Mouse (Mus musculus) stomach, embryonic 15.5 days (tissue): Measurements from ENCODE around the gene Psmd3. TPM values are rescaled to one million over a fixed set of nuclear protein-coding genes. Genes with fewer than 3 reads are reported as not detected.

Source experiments
- ATAC-seq: fragments of 200-750 bp; cut with Nextera tagmentation; 2 replicates; pipeline ENCODE4 v1.8.0; 2017; ENCODE audit warnings: low read depth, moderate number of reproducible peaks, moderate TSS enrichment; ENCODE audit not compliant: insufficient read depth, low FRiP score
- H3K27ac ChIP-seq: fragments of 300-500 bp; sonication (generic); 2 replicates; pipeline ENCODE4 v1.5.1; 2015; ENCODE audit warnings: mild to moderate bottlenecking, inconsistent platforms
- H3K27me3 ChIP-seq: fragments of 300-500 bp; sonication (generic); replicated peaks from 2 replicates; pipeline ENCODE4 v1.6.1; 2015; ENCODE audit warnings: inconsistent platforms
- H3K36me3 ChIP-seq: fragments of 300-500 bp; sonication (generic); 2 replicates; pipeline ENCODE4 v1.6.1; 2015; ENCODE audit warnings: inconsistent platforms
- H3K4me1 ChIP-seq: fragments of 300-500 bp; sonication (generic); 2 replicates; pipeline ENCODE4 v1.6.1; 2015; ENCODE audit warnings: inconsistent platforms
- H3K4me2 ChIP-seq: fragments of 300-500 bp; sonication (generic); 2 replicates; pipeline ENCODE4 v1.6.1; 2015; ENCODE audit warnings: mild to moderate bottlenecking, inconsistent platforms
- H3K4me3 ChIP-seq: fragments of 300-500 bp; sonication (generic); replicated peaks from 2 replicates; pipeline ENCODE4 v1.5.1; 2015; ENCODE audit warnings: inconsistent platforms
- H3K9ac ChIP-seq: fragments of 300-500 bp; sonication (generic); 2 replicates; pipeline ENCODE4 v1.6.1; 2015; ENCODE audit warnings: inconsistent platforms
- H3K9me3 ChIP-seq: fragments of 300-500 bp; sonication (generic); 2 replicates; pipeline ENCODE4 v1.6.1; 2016; ENCODE audit warnings: inconsistent platforms
- WGBS: fragments of 180-500 bp; shearing (Covaris S2); methylation state at CpG from one replicate; pipeline ENCODE4 v1.1.7; 2015; 5-methylcytosine and 5-hydroxymethylcytosine counted together
- polyA plus RNA-seq: library from polyadenylated mRNA; unstranded; fragments of >200 nt; fragmentation: Nextera tagmentation; extraction: Ambion mirVana; gene quantifications from 2 replicates; pipeline ENCODE4 v1.2.1, GENCODE M21; 2015

Psmd3 gene
- polyA plus RNA-seq, 1 experiment from 2014 or later: 180 TPM

- WGBS: under 1% methylated on average over 17 of the region's 17 CpGs
- peak overlapping the region; percentile 97 for H3K27ac ChIP-seq
- peak overlapping the region; percentile 89 for H3K4me2 ChIP-seq
- no peaks in the 10 kb centered on the region for H3K27me3 ChIP-seq
- no peaks in the 10 kb centered on the region for H3K36me3 ChIP-seq
- H3K9ac ChIP-seq: peak overlapping the region; percentile 46
- H3K9me3 ChIP-seq: no peaks in the 10 kb centered on the region
- H3K4me3 ChIP-seq: peak overlapping the region; percentile 92
- peaks cover 51% of the 10 kb centered on the region for H3K4me1 ChIP-seq
- ATAC-seq: no peak
These were observed 58.8 kb downstream of the Psmd3 start for GRCm38 (mm10) chr11:98741051-98741620.

- Histone ChIP-seq H3K9me3 (no peaks in the 10 kb centered on the region), H3K36me3 (no peaks in the 10 kb centered on the region), H3K4me1 (peaks cover 57% of the 10 kb centered on the region), H3K27ac (peak overlapping the region; percentile 97), H3K27me3 (no peaks in the 10 kb centered on the region), H3K9ac (peak overlapping the region; percentile 96), H3K4me2 (peak overlapping the region; percentile 89), H3K4me3 (peak overlapping the region; percentile 92)
- ATAC-seq: peak; percentile 76
- WGBS: under 1% methylated on average over 58 of the region's 86 CpGs
These were observed 59.5 kb downstream of the Psmd3 start for GRCm38 (mm10) chr11:98741622-98742396.

GRCm38 (mm10) chr11:98742397-98743291 is 60.3 kb downstream of the Psmd3 start:
- no peak for ATAC-seq
- no peaks in the 10 kb centered on the region for H3K27me3 ChIP-seq
- peak overlapping the region; percentile 89 for H3K4me2 ChIP-seq
- H3K9ac ChIP-seq: peak overlapping the region; percentile 96
- peak overlapping the region; percentile 97 for H3K27ac ChIP-seq
- H3K4me3 ChIP-seq: peak overlapping the region; percentile 92
- peaks cover 64% of the 10 kb centered on the region for H3K4me1 ChIP-seq
- no peaks in the 10 kb centered on the region for H3K9me3 ChIP-seq
- no peaks in the 10 kb centered on the region for H3K36me3 ChIP-seq
- 2% methylated on average over 21 of the region's 21 CpGs for WGBS

- 8% methylated on average over 9 of the region's 9 CpGs for WGBS
- peak overlapping the region; percentile 97 for H3K27ac ChIP-seq
- 0 out of 2 replicates have a peak overlapping the region, but pooled peaks have one; percentile 11 for H3K9ac ChIP-seq
- ATAC-seq: peak; percentile 5; the same call in 1 of the 2 replicates
- no peaks in the 10 kb centered on the region for H3K36me3 ChIP-seq
- H3K9me3 ChIP-seq: no peaks in the 10 kb centered on the region
- peak overlapping the region; percentile 92 for H3K4me3 ChIP-seq
- no peaks in the 10 kb centered on the region for H3K27me3 ChIP-seq
- H3K4me2 ChIP-seq: peak overlapping the region; percentile 89
- H3K4me1 ChIP-seq: peaks cover 75% of the 10 kb centered on the region
These were observed 61.4 kb downstream of the Psmd3 start for GRCm38 (mm10) chr11:98743655-98744345.

GRCm38 (mm10) chr11:98744456-98745019 is 62.2 kb downstream of the Psmd3 start:
- peak overlapping the region; percentile 89 for H3K4me2 ChIP-seq
- H3K4me3 ChIP-seq: peak overlapping the region; percentile 92
- no peak for ATAC-seq
- H3K4me1 ChIP-seq: peaks cover 83% of the 10 kb centered on the region
- no peak overlapping the region for H3K9ac ChIP-seq
- no peaks in the 10 kb centered on the region for H3K9me3 ChIP-seq
- H3K27me3 ChIP-seq: no peaks in the 10 kb centered on the region
- no peaks in the 10 kb centered on the region for H3K36me3 ChIP-seq
- H3K27ac ChIP-seq: peak overlapping the region; percentile 97
- 27% methylated on average over 7 of the region's 7 CpGs for WGBS

Other genes with a start within 250 kb of the Psmd3 start
- gene Mien1, start 243.6 kb upstream of the Psmd3 start, polyA plus RNA-seq: 137 and 142 TPM in 2 replicates
- gene Grb7, start 236.2 kb upstream of the Psmd3 start, polyA plus RNA-seq: 44.7 and 56.1 TPM in 2 replicates
- gene Ikzf3, start 136.5 kb upstream of the Psmd3 start, polyA plus RNA-seq: 0.50 and 0.69 TPM in 2 replicates
- 0.31 and 0.40 TPM in 2 replicates for gene Zpbp2, start 131.5 kb upstream of the Psmd3 start, polyA plus RNA-seq
- 55.6 and 61.8 TPM in 2 replicates for gene Ormdl3, start 95.2 kb upstream of the Psmd3 start, polyA plus RNA-seq
- not detected in 2 replicates for gene Lrrc3c, start 84.3 kb upstream of the Psmd3 start, polyA plus RNA-seq
- gene Gm12355, start 56.9 kb upstream of the Psmd3 start, polyA plus RNA-seq: 1.1 and 5.0 TPM in 2 replicates
- not detected in 2 replicates for gene Gsdma3, start 56.2 kb upstream of the Psmd3 start, polyA plus RNA-seq
- gene Gsdma2, start 35.8 kb upstream of the Psmd3 start, polyA plus RNA-seq: 0.21 TPM in 1 of 2 replicates, not detected in the other
- gene Gsdma, start 18.2 kb upstream of the Psmd3 start, polyA plus RNA-seq: 0.18 and 0.80 TPM in 2 replicates
- gene Csf3, start 18.7 kb downstream of the Psmd3 start, polyA plus RNA-seq: not detected in 2 replicates
- 36.4 and 39.7 TPM in 2 replicates for gene Med24, start 46.9 kb downstream of the Psmd3 start, polyA plus RNA-seq
- gene Thra, start 58.1 kb downstream of the Psmd3 start, polyA plus RNA-seq: 42.7 and 44.7 TPM in 2 replicates
- gene Nr1d1, start 92.8 kb downstream of the Psmd3 start, polyA plus RNA-seq: 2.4 and 2.5 TPM in 2 replicates
- 23.0 and 23.6 TPM in 2 replicates for gene Msl1, start 113.0 kb downstream of the Psmd3 start, polyA plus RNA-seq
- 31.7 and 35.3 TPM in 2 replicates for gene Casc3, start 122.4 kb downstream of the Psmd3 start, polyA plus RNA-seq
- 3.8 and 4.1 TPM in 2 replicates for gene Rapgefl1, start 154.2 kb downstream of the Psmd3 start, polyA plus RNA-seq
- gene Wipf2, start 181.1 kb downstream of the Psmd3 start, polyA plus RNA-seq: 4.5 and 5.0 TPM in 2 replicates
- gene Cdc6, start 225.2 kb downstream of the Psmd3 start, polyA plus RNA-seq: 28.8 and 30.3 TPM in 2 replicates
- gene Rara, start 245.3 kb downstream of the Psmd3 start, polyA plus RNA-seq: 34.0 and 41.0 TPM in 2 replicates